Mouse (Mus musculus) MEL (cell line): Measurements from ENCODE around the gene Slc8a2. TPM values are rescaled to one million over a fixed set of nuclear protein-coding genes. Genes with fewer than 3 reads are reported as not detected.

ENCODE experiments used
- DNase-seq: peaks from one replicate; pipeline ENCODE4 v3.0.0; 2011; ENCODE audit warnings: low read depth, low spot score
- H3K27ac ChIP-seq: 2 replicates; pipeline ENCODE4 v1.5.1; 2012; ENCODE audit warnings: low read depth, mild to moderate bottlenecking, control low read depth, low read length, moderate library complexity; ENCODE audit not compliant: control insufficient read depth
- H3K27me3 ChIP-seq, 2 experiments: fragments of 150-350 bp in 1 of 2; sonication (generic) in 1 of 2; 2 replicates each; pipeline ENCODE4 v1.6.1; 2012; ENCODE audit warnings: low read length in 2 of 2, mild to moderate bottlenecking in 2 of 2, improper control_type of control experiment in 1 of 2, moderate library complexity in 1 of 2; ENCODE audit not compliant: insufficient read depth in 2 of 2, control insufficient read depth in 1 of 2
- H3K36me3 ChIP-seq, 2 experiments: 2 replicates each; pipeline ENCODE4 v1.6.1; 2012 to 2014; ENCODE audit warnings: low read length in 2 of 2, improper control_type of control experiment in 1 of 2, inconsistent platforms in 1 of 2, mild to moderate bottlenecking in 1 of 2; ENCODE audit not compliant: insufficient read depth in 2 of 2, control insufficient read depth in 1 of 2
- H3K4me1 ChIP-seq, 2 experiments: fragments of 150-350 bp in 1 of 2; sonication (generic) in 1 of 2; 2 replicates each; pipeline ENCODE4 v1.6.1; 2012; ENCODE audit warnings: low read length in 2 of 2, improper control_type of control experiment in 1 of 2, mild to moderate bottlenecking in 1 of 2; ENCODE audit not compliant: insufficient read depth in 2 of 2, control insufficient read depth in 1 of 2
- H3K4me3 ChIP-seq, 2 experiments: fragments of 150-350 bp in 1 of 2; sonication (generic) in 1 of 2; 2 replicates each; pipeline ENCODE4 v1.5.1; 2012; ENCODE audit warnings: low read depth in 2 of 2, low read length in 2 of 2, mild to moderate bottlenecking in 2 of 2, moderate library complexity in 2 of 2, control low read depth in 1 of 2, improper control_type of control experiment in 1 of 2; ENCODE audit not compliant: control insufficient read depth in 1 of 2, insufficient read depth in 1 of 2
- H3K79me2 ChIP-seq: 2 replicates; pipeline ENCODE4 v1.6.1; 2012; ENCODE audit warnings: mild to moderate bottlenecking, low read length, moderate library complexity; ENCODE audit not compliant: control insufficient read depth, poor library complexity, insufficient read depth
- H3K9ac ChIP-seq: 2 replicates; pipeline ENCODE4 v1.6.1; 2012; ENCODE audit warnings: low read depth, mild to moderate bottlenecking, control low read depth, low read length, moderate library complexity; ENCODE audit not compliant: control insufficient read depth, poor library complexity, severe bottlenecking
- H3K9me3 ChIP-seq: fragments of 150-350 bp; sonication (generic); replicated peaks from 2 replicates; pipeline ENCODE4 v1.6.1; 2012; ENCODE audit warnings: mild to moderate bottlenecking, low read length, improper control_type of control experiment, moderate library complexity; ENCODE audit not compliant: insufficient read depth
- BHLHE40 ChIP-seq: IDR thresholded peaks from 2 replicates; pipeline ENCODE4 v1.6.1; 2012; ENCODE audit warnings: low read depth, mild to moderate bottlenecking, inconsistent platforms, low read length, improper control_type of control experiment, borderline replicate concordance
- E2F4 ChIP-seq: IDR thresholded peaks from 2 replicates; pipeline ENCODE4 v1.6.1; 2011; ENCODE audit warnings: low read depth, low read length, improper control_type of control experiment, borderline replicate concordance
- ELF1 ChIP-seq: IDR thresholded peaks from 2 replicates; pipeline ENCODE4 v1.6.1; 2014; ENCODE audit warnings: low read depth, mild to moderate bottlenecking, inconsistent platforms, low read length, improper control_type of control experiment, moderate library complexity
- EP300 ChIP-seq, 2 experiments: IDR thresholded peaks; 2 replicates each; pipeline ENCODE4 v1.6.1; 2011; ENCODE audit warnings: improper control_type of control experiment in 2 of 2, low read length in 2 of 2, low read depth in 1 of 2, mild to moderate bottlenecking in 1 of 2
- ETS1 ChIP-seq: IDR thresholded peaks from 2 replicates; pipeline ENCODE4 v1.6.1; 2012; ENCODE audit warnings: low read depth, mild to moderate bottlenecking, inconsistent platforms, low read length, improper control_type of control experiment, moderate library complexity
- GABPA ChIP-seq: IDR thresholded peaks from 2 replicates; pipeline ENCODE4 v1.6.1; 2012; ENCODE audit warnings: low read depth, mild to moderate bottlenecking, inconsistent platforms, low read length, improper control_type of control experiment, moderate library complexity
- GATA1 ChIP-seq: IDR thresholded peaks from 2 replicates; pipeline ENCODE4 v1.6.1; 2011; ENCODE audit warnings: low read depth, low read length, improper control_type of control experiment
- HCFC1 ChIP-seq: IDR thresholded peaks from 2 replicates; pipeline ENCODE4 v1.6.1; 2012; ENCODE audit warnings: low read depth, mild to moderate bottlenecking, inconsistent platforms, low read length, improper control_type of control experiment, moderate library complexity
- JUND ChIP-seq: IDR thresholded peaks from 2 replicates; pipeline ENCODE4 v1.6.1; 2011; ENCODE audit warnings: low read depth, mild to moderate bottlenecking, improper control_type of control experiment, low read length
- MAFK ChIP-seq: IDR thresholded peaks from 2 replicates; pipeline ENCODE4 v1.6.1; 2011; ENCODE audit warnings: low read depth, mild to moderate bottlenecking, low read length, improper control_type of control experiment, borderline replicate concordance
- MAX ChIP-seq: IDR thresholded peaks from 2 replicates; pipeline ENCODE4 v1.6.1; 2011; ENCODE audit warnings: low read length, improper control_type of control experiment
- MAZ ChIP-seq: IDR thresholded peaks from 2 replicates; pipeline ENCODE4 v1.6.1; 2012; ENCODE audit warnings: low read depth, mild to moderate bottlenecking, inconsistent platforms, low read length, improper control_type of control experiment
- MEF2A ChIP-seq: IDR thresholded peaks from 2 replicates; pipeline ENCODE4 v1.6.1; 2014; ENCODE audit warnings: low read depth, mild to moderate bottlenecking, inconsistent platforms, low read length, improper control_type of control experiment; ENCODE audit not compliant: poor library complexity, insufficient replicate concordance, severe bottlenecking; ENCODE audit errors: extremely low read depth
- MXI1 ChIP-seq: IDR thresholded peaks from 2 replicates; pipeline ENCODE4 v1.6.1; 2011; ENCODE audit warnings: mild to moderate bottlenecking, low read depth, low read length, improper control_type of control experiment
- POLR2AphosphoS5 ChIP-seq: IDR thresholded peaks from 2 replicates; pipeline ENCODE4 v1.6.1; 2012; ENCODE audit warnings: low read depth, borderline replicate concordance, mild to moderate bottlenecking, inconsistent platforms, low read length, moderate library complexity, mixed read lengths
- RAD21 ChIP-seq: IDR thresholded peaks from 2 replicates; pipeline ENCODE4 v1.6.1; 2011; ENCODE audit warnings: mild to moderate bottlenecking, low read depth, low read length, improper control_type of control experiment
- RCOR1 ChIP-seq: IDR thresholded peaks from 2 replicates; pipeline ENCODE4 v1.6.1; 2012; ENCODE audit warnings: low read depth, mild to moderate bottlenecking, inconsistent platforms, low read length, improper control_type of control experiment
- TAL1 ChIP-seq: IDR thresholded peaks from 2 replicates; pipeline ENCODE4 v1.6.1; 2012; ENCODE audit warnings: mild to moderate bottlenecking, inconsistent platforms, low read length, moderate library complexity, mixed read lengths
- TBP ChIP-seq: IDR thresholded peaks from 2 replicates; pipeline ENCODE4 v1.8.0; 2011; ENCODE audit warnings: low read depth, low read length, improper control_type of control experiment
- USF1 ChIP-seq: IDR thresholded peaks from 2 replicates; pipeline ENCODE4 v1.6.1; 2014; ENCODE audit warnings: low read depth, mild to moderate bottlenecking, inconsistent platforms, low read length, improper control_type of control experiment, moderate library complexity
- USF2 ChIP-seq, 2 experiments: IDR thresholded peaks; 2 replicates each; pipeline ENCODE4 v1.6.1; 2011 to 2012; ENCODE audit warnings: improper control_type of control experiment in 2 of 2, low read length in 2 of 2, borderline replicate concordance in 1 of 2, inconsistent platforms in 1 of 2, low read depth in 1 of 2, mild to moderate bottlenecking in 1 of 2; ENCODE audit not compliant: insufficient read depth in 1 of 2
- ZKSCAN1 ChIP-seq: IDR thresholded peaks from 2 replicates; pipeline ENCODE4 v1.6.1; 2012; ENCODE audit warnings: low read depth, mild to moderate bottlenecking, inconsistent platforms, low read length, improper control_type of control experiment, moderate library complexity
- ZMIZ1 ChIP-seq: IDR thresholded peaks from 2 replicates; pipeline ENCODE4 v1.6.1; 2012; ENCODE audit warnings: low read depth, mild to moderate bottlenecking, inconsistent platforms, low read length, improper control_type of control experiment, moderate library complexity
- polyA plus RNA-seq, 2 experiments: library from polyadenylated mRNA; stranded (reverse) in 1 of 2; unstranded in 1 of 2; fragments of >175 nt in 1 of 2; fragments of >200 nt in 1 of 2; gene quantifications; 2 replicates each; pipeline versions ENCODE4 v1.2.1 to v1.2.4; 2012; ENCODE audit warnings: low replicate concordance in 2 of 2, low read depth in 1 of 2; ENCODE audit not compliant: insufficient read length in 2 of 2, insufficient read depth in 1 of 2, missing spikeins in 1 of 2
- total RNA-seq: library from RNA; depleted of rRNA; stranded (reverse); fragments of 300-350 nt; gene quantifications from 2 replicates; pipeline ENCODE4 v1.2.3, GENCODE M21; 2012

Gene Slc8a2
- total and polyA plus RNA-seq, 3 experiments, result 0.06 TPM; not detected in 2

- Histone ChIP-seq H3K9me3 (no peaks in the 10 kb centered on the region), H3K9ac (no peak overlapping the region), H3K4me3 (no peak overlapping the region), H3K79me2 (no peaks in the 10 kb centered on the region), H3K4me1 (peaks cover 0 to 14% of the 10 kb centered on the region in 2 experiments; a peak in 2 of 4 replicates), H3K27me3 (no peaks in the 10 kb centered on the region), H3K36me3 (no peaks in the 10 kb centered on the region), H3K27ac (no peak overlapping the region)
- no peak for TF ChIP-seq USF2 (IDR thresholded peaks at IDR 0.05; ENCODE audit: borderline replicate concordance in 1 of 2, insufficient read depth in 1 of 2, low read depth in 1 of 2, low read length in 2 of 2)
- TF ChIP-seq HCFC1, result no peak
- TF ChIP-seq EP300 (IDR thresholded peaks at IDR 0.05; ENCODE audit: low read depth in 1 of 2, low read length in 2 of 2), result no peak
- no peak for TF ChIP-seq MAFK
- no peak for TF ChIP-seq TAL1
- TF ChIP-seq E2F4, result no peak
- TF ChIP-seq JUND, result no peak
- no peak for TF ChIP-seq MAX
- TF ChIP-seq USF1, result no peak
- no peak for TF ChIP-seq ZKSCAN1
- no peak for TF ChIP-seq ETS1
- DNase-seq, result no peak
Observed at GRCm38 (mm10) chr7:16128899-16129298, 727 bp upstream of the Slc8a2 start.

GRCm38 (mm10) chr7:16129846-16130691, 443 bp downstream of the Slc8a2 start:
- no peak overlapping the region for H3K27ac ChIP-seq
- TF ChIP-seq ZKSCAN1 (no peak), RCOR1 (no peak), BHLHE40 (no peak), MEF2A (no peak), GATA1 (no peak), MAX (no peak), JUND (no peak), GABPA (no peak), MXI1 (no peak), RAD21 (no peak), ZMIZ1 (no peak), USF2 (IDR thresholded peaks at IDR 0.05; ENCODE audit: borderline replicate concordance in 1 of 2, insufficient read depth in 1 of 2, low read depth in 1 of 2, low read length in 2 of 2) (no peak), TBP (no peak), MAZ (no peak), ELF1 (no peak), POLR2AphosphoS5 (no peak)
- TF ChIP-seq, all 39 proteins: peak for 0
- H3K9ac ChIP-seq, result no peak overlapping the region
- H3K36me3 ChIP-seq, result no peaks in the 10 kb centered on the region
- H3K27me3 ChIP-seq, result no peaks in the 10 kb centered on the region
- H3K79me2 ChIP-seq, result no peaks in the 10 kb centered on the region
- H3K4me1 ChIP-seq, result peaks cover 0 to 14% of the 10 kb centered on the region in 2 experiments; a peak in 2 of 4 replicates
- peak overlapping the region; percentile 22 to 30; a peak in 2 of 4 replicates for H3K4me3 ChIP-seq
- no peak for DNase-seq
- no peaks in the 10 kb centered on the region for H3K9me3 ChIP-seq
